Mouse (Mus musculus) C2C12 (cell line): ENCODE data around the gene Gab1. TPM values are rescaled to one million over a fixed set of nuclear protein-coding genes. Genes with fewer than 3 reads are reported as not detected.

Source experiments
- H3K27me3 ChIP-seq: one replicate; pipeline ENCODE4 v1.6.1; 2011; ENCODE audit not compliant: control insufficient read depth, insufficient read depth, insufficient read length
- H3K36me3 ChIP-seq: one replicate; pipeline ENCODE4 v1.6.1; 2011; ENCODE audit not compliant: control insufficient read depth, insufficient read depth
- H3K4me3 ChIP-seq: one replicate; pipeline ENCODE4 v1.5.1; 2011; ENCODE audit warnings: mild to moderate bottlenecking, control low read depth; ENCODE audit not compliant: poor library complexity, insufficient read depth, severe bottlenecking
- H3K79me2 ChIP-seq: one replicate; pipeline ENCODE4 v1.6.1; 2011; ENCODE audit not compliant: control insufficient read depth, insufficient read depth
- H3K79me3 ChIP-seq: one replicate; pipeline ENCODE4 v1.6.1; 2011; ENCODE audit warnings: low read depth, control low read depth
- H3ac ChIP-seq: one replicate; pipeline ENCODE3; 2011; ENCODE audit warnings: low read depth; ENCODE audit not compliant: control insufficient read depth, insufficient read length
- CEBPB ChIP-seq: IDR thresholded peaks from one replicate; pipeline ENCODE4 v1.6.1; 2011; ENCODE audit warnings: low read depth, mild to moderate bottlenecking, control low read depth, moderate library complexity
- CTCF ChIP-seq: IDR thresholded peaks from one replicate; pipeline ENCODE4 v1.5.1; 2011; ENCODE audit not compliant: control insufficient read depth, insufficient read depth, insufficient read length
- FOSL1 ChIP-seq: IDR thresholded peaks from one replicate; pipeline ENCODE4 v1.8.0; 2011; ENCODE audit warnings: mild to moderate bottlenecking, low read length; ENCODE audit not compliant: poor library complexity, insufficient read depth, severe bottlenecking
- MAX ChIP-seq: IDR thresholded peaks from one replicate; pipeline ENCODE4 v1.6.1; 2011; ENCODE audit warnings: mild to moderate bottlenecking, control low read depth
- MYOD1 ChIP-seq: IDR thresholded peaks from one replicate; pipeline ENCODE4 v1.6.1; 2011; ENCODE audit warnings: low read depth; ENCODE audit not compliant: control insufficient read depth, insufficient read length
- MYOG ChIP-seq: IDR thresholded peaks from one replicate; pipeline ENCODE4 v1.6.1; 2011; ENCODE audit not compliant: control insufficient read depth, insufficient read length; ENCODE audit errors: extremely low read depth
- USF1 ChIP-seq: IDR thresholded peaks from one replicate; pipeline ENCODE4 v1.6.1; 2011; ENCODE audit warnings: low read depth, mild to moderate bottlenecking, control low read depth, moderate library complexity
- polyA plus RNA-seq: library from polyadenylated mRNA; unstranded; fragments of >200 nt; fragmentation: generic; extraction: Trizol; gene quantifications from one replicate; pipeline ENCODE4 v1.2.1, GENCODE M21; 2012; ENCODE audit warnings: missing spikeins

The Gab1 gene
- polyA plus RNA-seq, 1 experiment, result 2.0 TPM

DNA sequence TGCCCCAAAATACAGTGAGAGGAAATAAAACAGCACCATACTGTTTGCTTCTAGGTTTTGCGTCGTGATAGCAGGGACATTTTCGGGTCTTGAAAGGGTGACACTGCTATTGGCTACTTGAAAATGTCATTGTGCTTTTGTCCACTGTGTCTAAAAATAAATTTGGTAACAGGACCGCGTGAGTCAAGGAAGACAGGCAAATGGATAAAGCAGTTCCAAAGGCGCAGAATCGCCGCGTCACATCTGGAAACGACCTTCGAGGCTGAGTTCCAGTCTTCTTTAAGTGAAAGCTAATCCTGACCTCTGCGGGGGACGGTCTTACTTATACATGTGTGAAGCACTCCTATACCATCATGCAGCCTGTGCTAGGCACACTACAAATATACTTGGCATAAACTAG is 35.0 kb downstream of the Gab1 start:
- TF ChIP-seq MYOD1 (no peak), USF1 (no peak), CTCF (no peak), MYOG (no peak), MAX (no peak), CEBPB (no peak), FOSL1 (no peak)
- Histone ChIP-seq H3K79me2 (no peaks in the 10 kb centered on the region), H3K27me3 (no peaks in the 10 kb centered on the region), H3ac (no peak overlapping the region), H3K79me3 (no peaks in the 10 kb centered on the region), H3K36me3 (no peaks in the 10 kb centered on the region), H3K4me3 (no peak overlapping the region)

- H3K36me3 ChIP-seq, result no peaks in the 10 kb centered on the region
- H3ac ChIP-seq, result no peak overlapping the region
- no peaks in the 10 kb centered on the region for H3K79me3 ChIP-seq
- no peak overlapping the region for H3K4me3 ChIP-seq
- no peaks in the 10 kb centered on the region for H3K27me3 ChIP-seq
- no peaks in the 10 kb centered on the region for H3K79me2 ChIP-seq
- no peak for TF ChIP-seq MYOG
- TF ChIP-seq FOSL1, result no peak
- TF ChIP-seq MAX, result no peak
- TF ChIP-seq CEBPB, result no peak
- no peak for TF ChIP-seq USF1
- TF ChIP-seq CTCF, result no peak
- no peak for TF ChIP-seq MYOD1
These were observed 36.4 kb downstream of the Gab1 start for GRCm38 (mm10) chr8:80843744-80844434.

GRCm38 (mm10) chr8:80842514-80842913 is 37.8 kb downstream of the Gab1 start:
- H3K36me3 ChIP-seq, result no peaks in the 10 kb centered on the region
- TF ChIP-seq MYOD1, result no peak
- no peak for TF ChIP-seq CEBPB
- TF ChIP-seq USF1, result no peak
- no peak for TF ChIP-seq FOSL1
- TF ChIP-seq CTCF, result no peak
- no peak for TF ChIP-seq MAX
- TF ChIP-seq MYOG, result no peak
- no peaks in the 10 kb centered on the region for H3K79me3 ChIP-seq
- H3K79me2 ChIP-seq, result no peaks in the 10 kb centered on the region
- no peak overlapping the region for H3ac ChIP-seq
- H3K4me3 ChIP-seq, result no peak overlapping the region
- no peaks in the 10 kb centered on the region for H3K27me3 ChIP-seq

- no peak for TF ChIP-seq MYOD1
- no peak for TF ChIP-seq CTCF
- TF ChIP-seq FOSL1, result no peak
- TF ChIP-seq USF1, result no peak
- no peak for TF ChIP-seq MYOG
- no peak for TF ChIP-seq CEBPB
- no peak for TF ChIP-seq MAX
- no peak overlapping the region for H3ac ChIP-seq
- H3K27me3 ChIP-seq, result no peaks in the 10 kb centered on the region
- no peaks in the 10 kb centered on the region for H3K79me2 ChIP-seq
- H3K4me3 ChIP-seq, result no peak overlapping the region
- no peaks in the 10 kb centered on the region for H3K79me3 ChIP-seq
- H3K36me3 ChIP-seq, result no peaks in the 10 kb centered on the region
These were observed 40.2 kb downstream of the Gab1 start for GRCm38 (mm10) chr8:80840090-80840489.

DNA sequence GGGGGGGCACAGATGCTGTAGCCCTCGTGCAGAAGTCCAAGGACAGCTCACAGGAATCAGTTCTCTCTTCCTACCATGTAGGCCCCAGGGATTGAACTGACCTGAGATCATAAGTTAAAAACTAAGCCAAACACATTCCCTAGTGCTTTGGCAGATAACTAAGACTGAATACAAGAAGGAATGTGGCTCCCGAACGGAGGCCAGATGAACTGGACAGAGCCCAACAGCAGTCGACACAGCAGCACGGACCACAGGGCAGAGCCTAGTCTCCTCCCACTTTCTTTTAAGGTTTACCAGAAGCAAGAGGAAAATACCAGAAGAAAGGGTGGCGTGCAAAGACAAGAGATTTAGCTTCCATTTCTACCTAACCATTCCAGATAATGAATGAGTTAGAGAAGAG is 42.1 kb downstream of the Gab1 start:
- Histone ChIP-seq H3K36me3 (no peaks in the 10 kb centered on the region), H3K27me3 (no peaks in the 10 kb centered on the region), H3K4me3 (no peak overlapping the region), H3K79me2 (no peaks in the 10 kb centered on the region), H3K79me3 (no peaks in the 10 kb centered on the region), H3ac (no peak overlapping the region)
- TF ChIP-seq MYOD1, result no peak
- no peak for TF ChIP-seq CTCF
- TF ChIP-seq MYOG, result no peak
- TF ChIP-seq USF1, result no peak
- no peak for TF ChIP-seq CEBPB
- no peak for TF ChIP-seq FOSL1

DNA sequence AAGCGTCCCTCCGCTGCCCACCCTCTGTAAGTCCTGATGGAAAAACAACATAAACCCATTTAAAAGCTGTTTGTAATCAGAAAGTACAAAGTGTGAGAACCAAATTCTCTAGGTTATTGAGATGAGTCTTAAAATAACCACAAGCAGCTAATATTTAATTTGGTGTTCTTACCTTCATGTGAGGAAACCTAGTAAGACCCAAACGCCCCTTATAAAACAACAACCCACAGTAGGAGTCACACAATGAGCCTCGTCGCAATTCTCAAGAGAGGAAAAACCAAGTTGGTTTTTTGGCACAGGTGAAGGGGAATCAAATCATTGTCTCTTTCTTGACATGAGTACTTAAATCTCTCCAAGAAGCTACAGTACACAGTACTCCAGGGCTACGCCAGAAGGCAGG is 44.9 kb downstream of the Gab1 start:
- Histone ChIP-seq H3K4me3 (no peak overlapping the region), H3ac (no peak overlapping the region), H3K79me3 (peaks cover 2% of the 10 kb centered on the region), H3K36me3 (no peaks in the 10 kb centered on the region), H3K79me2 (no peaks in the 10 kb centered on the region), H3K27me3 (no peaks in the 10 kb centered on the region)
- TF ChIP-seq USF1 (no peak), MYOD1 (no peak), CTCF (no peak), CEBPB (no peak), FOSL1 (no peak), MYOG (no peak), MAX (no peak)
